Comparison of ENCODE assay signal across 17 mouse cellular contexts in the genomic region with DNA sequence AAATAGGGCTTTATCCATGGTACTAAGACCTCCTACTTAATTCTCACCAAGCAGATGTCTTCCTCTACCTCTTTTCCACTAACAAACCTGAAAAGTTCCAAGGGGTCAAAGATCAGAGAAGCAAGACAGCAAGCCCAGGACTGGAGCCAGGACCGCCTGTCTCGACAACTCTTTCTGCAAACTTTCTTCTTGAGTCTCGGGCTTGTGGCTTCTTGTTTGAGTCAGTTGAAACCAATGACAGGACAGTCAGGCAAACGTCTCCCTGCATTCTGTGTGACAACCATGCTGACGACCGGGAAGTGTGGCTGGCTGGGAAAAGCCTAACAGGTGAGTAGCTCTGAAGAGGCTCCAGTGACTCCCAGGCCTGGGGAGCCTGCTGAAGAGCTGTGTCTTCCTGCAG. TPM values are rescaled to one million over a fixed set of nuclear protein-coding genes. Genes with fewer than 3 reads are reported as not detected.
DNase-seq lines count a peak whose midpoint lies in the region; ATAC-seq and TF ChIP-seq lines count a peak whose summit lies in the region.
"Had no signal": no experiment of that assay in that cellular context is flagged by ENCODE, and none has a peak within 500 bp of the region (broad histone marks: within the 10 kb centered on the region; RNA-seq: fewer than 3 reads in every experiment).

No protein-coding gene starts in this region.

- TF ChIP-seq CTCF in stomach, postnatal 0 days (IDR thresholded peaks at IDR 0.05; ENCODE audit: low read depth) = no peak

- DNase-seq in heart, adult 11 months = peak; percentile 85
- DNase-seq in heart, postnatal 25 days (ENCODE audit: low spot score) = no peak
- no peak for DNase-seq in kidney, postnatal 14 days
- DNase-seq in lung, postnatal 36 days = no peak
- DNase-seq in stomach, postnatal 0 days (ENCODE audit: low spot score) = no peak
- DNase-seq: adrenal gland, postnatal 36 days; cerebellum, postnatal 25 days; heart, adult 18-20 months; layer of hippocampus, adult 9-11 months; lung, postnatal 4 days; right cerebral cortex, postnatal 25 days; thymus, postnatal 36 days had no signal

- intact Hi-C loops in heart, postnatal 25 days (cut with DNase I) = no loop called here

- TF ChIP-seq EP300 in stomach, postnatal 0 days (optimal IDR thresholded peaks at IDR 0.05) = no peak

- WGBS in kidney, embryonic 14.5 days = 68% methylated on average over 6 of the region's 6 CpGs
- 57% methylated on average over 6 of the region's 6 CpGs for WGBS in lung, embryonic 16.5 days
- WGBS in stomach, postnatal 0 days = 50% methylated on average over 6 of the region's 6 CpGs

- no peaks in the 10 kb centered on the region for H3K36me3 ChIP-seq in kidney, embryonic 14.5 days (ENCODE audit: control insufficient read depth, insufficient read depth, low read length)
- no peaks in the 10 kb centered on the region for H3K36me3 ChIP-seq in lung, embryonic 16.5 days (ENCODE audit: control insufficient read depth, insufficient read depth, low read length)
- no peaks in the 10 kb centered on the region for H3K36me3 ChIP-seq in stomach, postnatal 0 days (ENCODE audit: control insufficient read depth, insufficient read depth, low read length)
- H3K36me3 ChIP-seq: hindbrain, embryonic 15.5 days had no signal

- no peak overlapping the region for H3K4me3 ChIP-seq in kidney, embryonic 14.5 days (ENCODE audit: low read length)
- H3K4me3 ChIP-seq in lung, embryonic 16.5 days (ENCODE audit: low read length) = no peak overlapping the region
- no peak overlapping the region for H3K4me3 ChIP-seq in stomach, postnatal 0 days (ENCODE audit: low read depth, low read length)
- H3K4me3 ChIP-seq: hindbrain, embryonic 15.5 days; midbrain, embryonic 10.5 days had no signal

- no peak for ATAC-seq in kidney, embryonic 14.5 days (ENCODE audit: low FRiP score, low TSS enrichment)
- ATAC-seq in lung, embryonic 16.5 days (ENCODE audit: low read depth) = no peak
- no peak for ATAC-seq in stomach, postnatal 0 days (ENCODE audit: low FRiP score, low TSS enrichment)

- H3K9ac ChIP-seq in kidney, embryonic 14.5 days (ENCODE audit: low read depth, low read length) = 0 out of 2 replicates have a peak overlapping the region, but pooled peaks have one; percentile 23
- H3K9ac ChIP-seq in lung, embryonic 16.5 days (ENCODE audit: low read length) = no peak overlapping the region
- no peak overlapping the region for H3K9ac ChIP-seq in stomach, postnatal 0 days (ENCODE audit: low read length)
- H3K9ac ChIP-seq: hindbrain, embryonic 15.5 days had no signal

- peaks cover 49% of the 10 kb centered on the region for H3K4me1 ChIP-seq in kidney, embryonic 14.5 days (ENCODE audit: control insufficient read depth, insufficient read depth, low read length)
- peaks cover 74% of the 10 kb centered on the region for H3K4me1 ChIP-seq in lung, embryonic 16.5 days (replicated peaks; ENCODE audit: control insufficient read depth, insufficient read depth, low read length)
- H3K4me1 ChIP-seq in stomach, postnatal 0 days (replicated peaks; ENCODE audit: control insufficient read depth, insufficient read depth) = peaks cover 38% of the 10 kb centered on the region

- H3K27me3 ChIP-seq in kidney, embryonic 14.5 days (ENCODE audit: control insufficient read depth, insufficient read depth, low read length) = no peaks in the 10 kb centered on the region
- no peaks in the 10 kb centered on the region for H3K27me3 ChIP-seq in lung, embryonic 16.5 days (ENCODE audit: control insufficient read depth, insufficient read depth, low read depth, low read length)
- no peaks in the 10 kb centered on the region for H3K27me3 ChIP-seq in stomach, postnatal 0 days (ENCODE audit: control insufficient read depth, insufficient read depth, low read length)
- H3K27me3 ChIP-seq: hindbrain, embryonic 15.5 days had no signal

- H3K9me3 ChIP-seq in kidney, embryonic 14.5 days (ENCODE audit: control insufficient read depth, low read length) = 0 out of 2 replicates have a peak, but pooled peaks cover 4% of the 10 kb centered on the region
- no peaks in the 10 kb centered on the region for H3K9me3 ChIP-seq in lung, embryonic 16.5 days (ENCODE audit: control insufficient read depth, low read length)
- no peaks in the 10 kb centered on the region for H3K9me3 ChIP-seq in stomach, postnatal 0 days (ENCODE audit: control insufficient read depth, low read length)
- H3K9me3 ChIP-seq: hindbrain, embryonic 15.5 days; midbrain, embryonic 10.5 days had no signal

- no peak overlapping the region for H3K4me2 ChIP-seq in kidney, embryonic 14.5 days (replicated peaks; ENCODE audit: low read depth, low read length)
- H3K4me2 ChIP-seq in lung, embryonic 16.5 days (ENCODE audit: low read depth, low read length) = no peak overlapping the region
- no peak overlapping the region for H3K4me2 ChIP-seq in stomach, postnatal 0 days (replicated peaks; ENCODE audit: low read depth)
- H3K4me2 ChIP-seq: hindbrain, embryonic 15.5 days had no signal

- H3K27ac ChIP-seq in kidney, embryonic 14.5 days (ENCODE audit: low read depth, low read length) = no peak overlapping the region
- H3K27ac ChIP-seq in lung, embryonic 16.5 days (ENCODE audit: low read length) = peak overlapping the region; percentile 86; the same call in 1 of the 2 replicates
- 0 out of 2 replicates have a peak overlapping the region, but pooled peaks have one; percentile 31 for H3K27ac ChIP-seq in stomach, postnatal 0 days (replicated peaks)
- H3K27ac ChIP-seq: hindbrain, embryonic 15.5 days; kidney, postnatal 0 days; midbrain, embryonic 10.5 days had no signal

RNA-seq across cellular contexts. Expression of a gene that starts 33.1 kb away (rescaled TPM):
- 10 to 100 TPM; 13.8 to 17.7 TPM for total RNA-seq in heart, postnatal 25 days (2021)
- 5.8 and 9.3 TPM in 2 replicates for polyA plus RNA-seq in kidney, embryonic 14.5 days (2014; fragmentation: Nextera tagmentation; extraction: Ambion mirVana)
- 11.1 and 12.1 TPM in 2 replicates for polyA plus RNA-seq in lung, embryonic 16.5 days (2015; fragmentation: Nextera tagmentation; extraction: Ambion mirVana)
- 4.0 and 4.1 TPM in 2 replicates for polyA plus RNA-seq in stomach, postnatal 0 days (2015; fragmentation: Nextera tagmentation; extraction: Ambion mirVana)

RNA-seq across cellular contexts. Expression of a gene that starts 37.3 kb away (rescaled TPM):
- total RNA-seq in heart, postnatal 25 days (2021) = under 1 TPM; 0.14 to 0.18 TPM
- 0.24 and 0.51 TPM in 2 replicates for polyA plus RNA-seq in kidney, embryonic 14.5 days (2014; fragmentation: Nextera tagmentation; extraction: Ambion mirVana)
- polyA plus RNA-seq in lung, embryonic 16.5 days (2015; fragmentation: Nextera tagmentation; extraction: Ambion mirVana) = 2.0 and 2.2 TPM in 2 replicates
- 0.48 and 0.49 TPM in 2 replicates for polyA plus RNA-seq in stomach, postnatal 0 days (2015; fragmentation: Nextera tagmentation; extraction: Ambion mirVana)
